ENCODE assay signal across 10 mouse cellular contexts in genomic region chr12:53124696-53125095, GRCm38 (mm10).
A peak's percentile ranks its signal among the peaks of the same experiment; 100 is the strongest.
DNase-seq lines count a peak whose midpoint lies in the region; ATAC-seq and TF ChIP-seq lines count a peak whose summit lies in the region.
"Had no signal": no experiment of that assay in that cellular context is flagged by ENCODE, and none has a peak within 500 bp of the region (broad histone marks: within the 10 kb centered on the region; RNA-seq: fewer than 3 reads in every experiment).

No protein-coding gene starts in this region.

- peak; percentile 70 for ATAC-seq in forebrain, embryonic 13.5 days
- ATAC-seq in hindbrain, embryonic 16.5 days, result peak; percentile 71

- H3K27me3 ChIP-seq in heart, embryonic 10.5 days (ENCODE audit: insufficient read depth, poor library complexity, severe bottlenecking), result no peaks in the 10 kb centered on the region
- H3K27me3 ChIP-seq in forebrain, embryonic 13.5 days, result no peaks in the 10 kb centered on the region
- H3K27me3 ChIP-seq in hindbrain, embryonic 16.5 days (replicated peaks; ENCODE audit: control insufficient read depth, insufficient read depth, low read length), result no peaks in the 10 kb centered on the region

- H3K4me2 ChIP-seq in forebrain, embryonic 13.5 days, result peak overlapping the region; percentile 46
- H3K4me2 ChIP-seq in hindbrain, embryonic 16.5 days (ENCODE audit: low read length), result peak overlapping the region; percentile 43

- peak; percentile 36 for DNase-seq in heart, adult 11 months
- DNase-seq in heart, embryonic 10.5 days (ENCODE audit: low spot score), result no peak
- DNase-seq in left cerebral cortex, adult 2 months (ENCODE audit: extremely low spot score in 1 of 2, low spot score in 2 of 2), result no peak
- DNase-seq in left cerebral cortex, postnatal 36 days (ENCODE audit: low spot score in 2 of 2), result no peak
- no peak for DNase-seq in thymus, postnatal 14 days
- no peak for DNase-seq in right cerebral cortex, adult 18-20 months
- DNase-seq: liver; lung, adult 2 months had no signal

- H3K9ac ChIP-seq in forebrain, embryonic 13.5 days, result no peak overlapping the region
- no peak overlapping the region for H3K9ac ChIP-seq in hindbrain, embryonic 16.5 days (ENCODE audit: low read depth, low read length)

- WGBS in heart, embryonic 10.5 days, result 59% methylated on average over 1 of the region's 1 CpGs
- 9% methylated on average over 1 of the region's 1 CpGs for WGBS in forebrain, embryonic 13.5 days
- WGBS in hindbrain, embryonic 16.5 days, result 16% methylated on average over 1 of the region's 1 CpGs

- no peaks in the 10 kb centered on the region for H3K36me3 ChIP-seq in heart, embryonic 10.5 days
- H3K36me3 ChIP-seq in forebrain, embryonic 13.5 days (ENCODE audit: poor library complexity, severe bottlenecking), result no peaks in the 10 kb centered on the region
- peaks cover 3% of the 10 kb centered on the region; the same call in 1 of the 2 replicates for H3K36me3 ChIP-seq in hindbrain, embryonic 16.5 days (ENCODE audit: control insufficient read depth, insufficient read depth, low read length)

- H3K4me3 ChIP-seq in heart, embryonic 10.5 days, result no peak overlapping the region
- peak overlapping the region; percentile 3; the same call in 1 of the 2 replicates for H3K4me3 ChIP-seq in left cerebral cortex, adult 2 months
- 0 out of 2 replicates have a peak overlapping the region, but pooled peaks have one; percentile 8 for H3K4me3 ChIP-seq in forebrain, embryonic 13.5 days
- H3K4me3 ChIP-seq in hindbrain, embryonic 16.5 days (ENCODE audit: low read length), result no peak overlapping the region

- no peaks in the 10 kb centered on the region for H3K4me1 ChIP-seq in heart, embryonic 10.5 days
- peaks cover 30% of the 10 kb centered on the region for H3K4me1 ChIP-seq in forebrain, embryonic 13.5 days
- peaks cover 20% of the 10 kb centered on the region for H3K4me1 ChIP-seq in hindbrain, embryonic 16.5 days (ENCODE audit: control insufficient read depth, insufficient read depth, low read depth, low read length)

- intact Hi-C loops in left cerebral cortex, adult 2 months (cut with DNase I), result no loop called here
- intact Hi-C loops in left cerebral cortex, postnatal 36 days (cut with DNase I), result loop anchor here (5.0 kb wide), 1 partner anchor 82 kb away; no protein-coding TSS in a partner anchor

- no peak for TF ChIP-seq CTCF in left cerebral cortex, adult 2 months (IDR thresholded peaks at IDR 0.05)

- no peak overlapping the region for H3K27ac ChIP-seq in heart, embryonic 10.5 days
- peak overlapping the region; percentile 58; the same call in 1 of the 2 replicates for H3K27ac ChIP-seq in left cerebral cortex, adult 2 months
- peak overlapping the region; percentile 75 for H3K27ac ChIP-seq in forebrain, embryonic 13.5 days
- H3K27ac ChIP-seq in hindbrain, embryonic 16.5 days (ENCODE audit: low read depth, low read length), result peak overlapping the region; percentile 74

- H3K9me3 ChIP-seq in heart, embryonic 10.5 days, result no peaks in the 10 kb centered on the region
- peaks cover 7% of the 10 kb centered on the region; the same call in 1 of the 2 replicates for H3K9me3 ChIP-seq in forebrain, embryonic 13.5 days (replicated peaks)
- no peaks in the 10 kb centered on the region for H3K9me3 ChIP-seq in hindbrain, embryonic 16.5 days (ENCODE audit: control insufficient read depth, low read length)

Comparison
In these comparisons a context has a peak if more than half of its experiments do, and no peak if none do; other contexts are left out.
1. H3K4me3 ChIP-seq: peak in left cerebral cortex, adult 2 months (single experiment) and forebrain, embryonic 13.5 days (single experiment); none in heart, embryonic 10.5 days (single experiment) and hindbrain, embryonic 16.5 days (single experiment).